In genomic region chr4:116167404-116167803, GRCm38 (mm10) we compare ENCODE assay signal across 11 mouse cellular contexts. TPM values are rescaled to one million over a fixed set of nuclear protein-coding genes. Genes with fewer than 3 reads are reported as not detected.
A peak's percentile ranks its signal among the peaks of the same experiment; 100 is the strongest.
DNase-seq lines count a peak whose midpoint lies in the region; ATAC-seq lines count a peak whose summit lies in the region.
"Had no signal": no experiment of that assay in that cellular context is flagged by ENCODE, and none has a peak within 500 bp of the region (broad histone marks: within the 10 kb centered on the region; RNA-seq: fewer than 3 reads in every experiment).

Gene Tspan1 (minus strand): TSS chr4:116167601.

- H3K4me1 ChIP-seq in forebrain, embryonic 15.5 days: no peaks in the 10 kb centered on the region
- H3K4me1 ChIP-seq: midbrain, embryonic 12.5 days had no signal

- H3K9ac ChIP-seq in forebrain, embryonic 15.5 days (replicated peaks): no peak within 1 kb of the TSS
- H3K9ac ChIP-seq: embryonic facial prominence, embryonic 15.5 days; midbrain, embryonic 12.5 days had no signal

- DNase-seq in cerebellum, adult 18-20 months: peak; percentile 58 to 61
- no peak for DNase-seq in cerebellum, adult 11-12 months
- DNase-seq in right cerebral cortex, postnatal 14 days: peak; percentile 21
- DNase-seq in right cerebral cortex, adult 18-20 months: no peak
- DNase-seq in kidney, postnatal 25 days: peak; percentile 77 to 83
- DNase-seq in splenic B cell, adult 2 months (ENCODE audit: low read depth, low spot score): peak; percentile 49
- DNase-seq: layer of hippocampus, postnatal 36 days had no signal

- no peaks in the 10 kb centered on the region for H3K27me3 ChIP-seq in splenic B cell, adult 2 months (ENCODE audit: control insufficient read depth, insufficient read depth, low read length, poor library complexity, severe bottlenecking)
- no peaks in the 10 kb centered on the region for H3K27me3 ChIP-seq in forebrain, embryonic 15.5 days
- H3K27me3 ChIP-seq: embryonic facial prominence, embryonic 15.5 days; midbrain, embryonic 12.5 days had no signal

- WGBS in forebrain, embryonic 15.5 days: 28% methylated on average over 7 of the region's 7 CpGs

- no peak for ATAC-seq in granulocyte monocyte progenitor cell, adult 5-6 weeks (replicated peaks; ENCODE audit: poor library complexity, severe bottlenecking)
- no peak for ATAC-seq in forebrain, embryonic 15.5 days (replicated peaks)

- no peak within 1 kb of the TSS for H3K4me2 ChIP-seq in forebrain, embryonic 15.5 days (replicated peaks)
- H3K4me2 ChIP-seq: embryonic facial prominence, embryonic 15.5 days; midbrain, embryonic 12.5 days had no signal

- no peaks in the 10 kb centered on the region for H3K9me3 ChIP-seq in forebrain, embryonic 15.5 days
- H3K9me3 ChIP-seq: embryonic facial prominence, embryonic 15.5 days; midbrain, embryonic 12.5 days had no signal

- no peak within 1 kb of the TSS for H3K4me3 ChIP-seq in forebrain, embryonic 15.5 days
- H3K4me3 ChIP-seq: embryonic facial prominence, embryonic 15.5 days; midbrain, embryonic 12.5 days had no signal

- H3K36me3 ChIP-seq in splenic B cell, adult 2 months (ENCODE audit: control insufficient read depth, insufficient read depth, low read length, poor library complexity, severe bottlenecking): no peaks in the 10 kb centered on the region
- no peaks in the 10 kb centered on the region for H3K36me3 ChIP-seq in forebrain, embryonic 15.5 days
- H3K36me3 ChIP-seq: embryonic facial prominence, embryonic 15.5 days; midbrain, embryonic 12.5 days had no signal

- no peak within 1 kb of the TSS for H3K27ac ChIP-seq in forebrain, embryonic 15.5 days (replicated peaks)
- H3K27ac ChIP-seq: embryonic facial prominence, embryonic 15.5 days; midbrain, embryonic 12.5 days had no signal

RNA-seq across cellular contexts. Expression of gene Tspan1, which starts in this region (rescaled TPM):
- total RNA-seq in granulocyte monocyte progenitor cell, adult 5-6 weeks (2014; fragmentation: Nextera tagmentation): not detected in 2 replicates
- not detected in 2 replicates for total RNA-seq in granulocyte monocyte progenitor cell, adult 5-6 weeks (2017)
- polyA plus RNA-seq in forebrain, embryonic 15.5 days (2015; fragmentation: Nextera tagmentation; extraction: Ambion mirVana): 0.28 TPM in 1 of 2 replicates, not detected in the other
- total RNA-seq: layer of hippocampus, postnatal 36 days had no signal

Comparison
In these comparisons a context has a peak if more than half of its experiments do, and no peak if none do; other contexts are left out.
1. DNase-seq: peak in cerebellum, adult 18-20 months (2 of 2), right cerebral cortex, postnatal 14 days (single experiment), kidney, postnatal 25 days (2 of 2) and splenic B cell, adult 2 months (single experiment); none in cerebellum, adult 11-12 months (single experiment) and right cerebral cortex, adult 18-20 months (single experiment).